In genomic region chr3:54020196-54020595, GRCm38 (mm10) we compare ENCODE assay signal across 23 mouse cellular contexts.
DNase-seq lines count a peak whose midpoint lies in the region; ATAC-seq and TF ChIP-seq lines count a peak whose summit lies in the region.
"Had no signal": no experiment of that assay in that cellular context is flagged by ENCODE, and none has a peak within 500 bp of the region (broad histone marks: within the 10 kb centered on the region; RNA-seq: fewer than 3 reads in every experiment).

No protein-coding gene starts in this region.

- H3K9ac ChIP-seq in kidney, embryonic 15.5 days: no peak overlapping the region
- no peak overlapping the region for H3K9ac ChIP-seq in midbrain, embryonic 11.5 days (ENCODE audit: low read length)
- H3K9ac ChIP-seq in midbrain, postnatal 0 days (replicated peaks; ENCODE audit: low read length, poor library complexity, severe bottlenecking): no peak overlapping the region
- H3K9ac ChIP-seq in intestine, postnatal 0 days (ENCODE audit: low read depth, low read length): no peak overlapping the region
- H3K9ac ChIP-seq: embryonic facial prominence, embryonic 13.5 days; forebrain, embryonic 15.5 days; heart, embryonic 15.5 days; hindbrain, embryonic 14.5 days; liver, embryonic 15.5 days had no signal

- H3K27ac ChIP-seq in kidney, adult 2 months (ENCODE audit: insufficient read depth, low read depth, low read length): no peak overlapping the region
- H3K27ac ChIP-seq in kidney, embryonic 15.5 days: no peak overlapping the region
- no peak overlapping the region for H3K27ac ChIP-seq in midbrain, embryonic 11.5 days (ENCODE audit: low read depth, low read length)
- no peak overlapping the region for H3K27ac ChIP-seq in midbrain, postnatal 0 days (ENCODE audit: low read depth, low read length)
- no peak overlapping the region for H3K27ac ChIP-seq in intestine, postnatal 0 days (ENCODE audit: low read depth, low read length)
- H3K27ac ChIP-seq: embryonic facial prominence, embryonic 13.5 days; forebrain, embryonic 15.5 days; heart, embryonic 15.5 days; hindbrain, embryonic 14.5 days; liver, embryonic 15.5 days had no signal

- peak; percentile 1 for DNase-seq in kidney, adult 2 months
- peak; percentile 89 for DNase-seq in midbrain, embryonic 11.5 days (ENCODE audit: low spot score, missing footprints)
- DNase-seq in midbrain, postnatal 0 days (ENCODE audit: low spot score): no peak
- DNase-seq in brain, embryonic 14.5 days (ENCODE audit: low read depth): peak; percentile 40
- peak; percentile 51 for DNase-seq in gonadal fat pad, adult 2 months (ENCODE audit: low read depth)
- DNase-seq in frontal cortex, adult 2 months (ENCODE audit: extremely low spot score in 1 of 2, low spot score in 1 of 2): no peak
- DNase-seq: cerebellum, adult 8-10 months; cerebellum, postnatal 36 days; embryo, embryonic 11 days; gastrocnemius, postnatal 25 days; heart, postnatal 4 days; kidney, postnatal 36 days; lung, postnatal 14 days; thymus, postnatal 25 days had no signal

- H3K36me3 ChIP-seq in kidney, adult 2 months (ENCODE audit: control insufficient read depth, insufficient read depth, low read length): no peaks in the 10 kb centered on the region
- no peaks in the 10 kb centered on the region for H3K36me3 ChIP-seq in kidney, embryonic 15.5 days
- no peaks in the 10 kb centered on the region for H3K36me3 ChIP-seq in midbrain, embryonic 11.5 days (ENCODE audit: control insufficient read depth, insufficient read depth, low read length)
- H3K36me3 ChIP-seq in midbrain, postnatal 0 days (ENCODE audit: insufficient read depth, low read length): no peaks in the 10 kb centered on the region
- H3K36me3 ChIP-seq in intestine, postnatal 0 days (ENCODE audit: control insufficient read depth, insufficient read depth): no peaks in the 10 kb centered on the region
- H3K36me3 ChIP-seq: embryonic facial prominence, embryonic 13.5 days; forebrain, embryonic 15.5 days; heart, embryonic 15.5 days; liver, embryonic 15.5 days had no signal

- no peaks in the 10 kb centered on the region for H3K9me3 ChIP-seq in kidney, embryonic 15.5 days (replicated peaks)
- H3K9me3 ChIP-seq in midbrain, embryonic 11.5 days (ENCODE audit: control insufficient read depth, low read length): no peaks in the 10 kb centered on the region
- no peaks in the 10 kb centered on the region for H3K9me3 ChIP-seq in midbrain, postnatal 0 days (ENCODE audit: low read length)
- no peaks in the 10 kb centered on the region for H3K9me3 ChIP-seq in intestine, postnatal 0 days (ENCODE audit: control insufficient read depth)
- H3K9me3 ChIP-seq: embryonic facial prominence, embryonic 13.5 days; forebrain, embryonic 15.5 days; heart, embryonic 15.5 days; liver, embryonic 15.5 days had no signal

- H3K27me3 ChIP-seq in kidney, adult 2 months (replicated peaks; ENCODE audit: control insufficient read depth, insufficient read depth, low read length): no peaks in the 10 kb centered on the region; the same call in 1 of the 2 replicates
- no peaks in the 10 kb centered on the region for H3K27me3 ChIP-seq in kidney, embryonic 15.5 days
- H3K27me3 ChIP-seq in midbrain, embryonic 11.5 days (ENCODE audit: control insufficient read depth, insufficient read depth, low read length): no peaks in the 10 kb centered on the region; the same call in 1 of the 2 replicates
- no peaks in the 10 kb centered on the region for H3K27me3 ChIP-seq in midbrain, postnatal 0 days (ENCODE audit: insufficient read depth, low read length)
- H3K27me3 ChIP-seq in intestine, postnatal 0 days (replicated peaks; ENCODE audit: control insufficient read depth, insufficient read depth, low read length): no peaks in the 10 kb centered on the region
- H3K27me3 ChIP-seq: embryonic facial prominence, embryonic 13.5 days; forebrain, embryonic 15.5 days; heart, embryonic 15.5 days; liver, embryonic 15.5 days had no signal

- TF ChIP-seq CTCF in kidney, adult 2 months (conservative IDR thresholded peaks at IDR 0.05; ENCODE audit: insufficient read depth, insufficient read length, low read depth, low read length): no peak
- no peak for TF ChIP-seq CTCF in midbrain, postnatal 0 days (IDR thresholded peaks at IDR 0.05)
- no peak for TF ChIP-seq CTCF in brain, embryonic 14.5 days (IDR thresholded peaks at IDR 0.05; ENCODE audit: borderline replicate concordance, extremely low read depth, insufficient read depth, insufficient read length)
- no peak for TF ChIP-seq CTCF in intestine, postnatal 0 days (IDR thresholded peaks at IDR 0.05; ENCODE audit: low read depth)

- H3K4me2 ChIP-seq in kidney, embryonic 15.5 days: no peak overlapping the region
- no peak overlapping the region for H3K4me2 ChIP-seq in midbrain, embryonic 11.5 days
- no peak overlapping the region for H3K4me2 ChIP-seq in midbrain, postnatal 0 days (ENCODE audit: low read depth, low read length, poor library complexity, severe bottlenecking)
- H3K4me2 ChIP-seq in intestine, postnatal 0 days (replicated peaks; ENCODE audit: low read depth): no peak overlapping the region
- H3K4me2 ChIP-seq: embryonic facial prominence, embryonic 13.5 days; forebrain, embryonic 15.5 days; heart, embryonic 15.5 days; hindbrain, embryonic 14.5 days; liver, embryonic 15.5 days had no signal

- no peak for TF ChIP-seq POLR2A in kidney, adult 2 months (IDR thresholded peaks at IDR 0.05; ENCODE audit: low read depth, low read length)
- TF ChIP-seq POLR2A in brain, embryonic 14.5 days (IDR thresholded peaks at IDR 0.05; ENCODE audit: borderline replicate concordance, extremely low read depth, insufficient read depth, insufficient read length, poor library complexity, severe bottlenecking): no peak

- no peak overlapping the region for H3K4me3 ChIP-seq in kidney, adult 2 months (ENCODE audit: insufficient read depth, low read depth, low read length)
- H3K4me3 ChIP-seq in kidney, embryonic 15.5 days (replicated peaks): no peak overlapping the region
- no peak overlapping the region for H3K4me3 ChIP-seq in midbrain, embryonic 11.5 days (ENCODE audit: low read depth, low read length)
- H3K4me3 ChIP-seq in midbrain, postnatal 0 days (ENCODE audit: low read depth, low read length): no peak overlapping the region
- H3K4me3 ChIP-seq in intestine, postnatal 0 days (ENCODE audit: low read depth, low read length): no peak overlapping the region
- H3K4me3 ChIP-seq: embryonic facial prominence, embryonic 13.5 days; erythroblast, embryonic 14.5 days; forebrain, embryonic 15.5 days; heart, embryonic 15.5 days; liver, embryonic 15.5 days had no signal

- 84% methylated on average over 4 of the region's 4 CpGs for WGBS in kidney, adult 2 months
- WGBS in kidney, embryonic 15.5 days: 75% methylated on average over 4 of the region's 4 CpGs
- 16% methylated on average over 4 of the region's 4 CpGs for WGBS in midbrain, embryonic 11.5 days
- 34% methylated on average over 4 of the region's 4 CpGs for WGBS in midbrain, postnatal 0 days
- 78% methylated on average over 4 of the region's 4 CpGs for WGBS in intestine, postnatal 0 days

- ATAC-seq in kidney, embryonic 15.5 days (replicated peaks; ENCODE audit: low FRiP score): no peak
- peak; percentile 80 for ATAC-seq in midbrain, embryonic 11.5 days (ENCODE audit: low FRiP score)
- ATAC-seq in midbrain, postnatal 0 days (ENCODE audit: low FRiP score): no peak
- no peak for ATAC-seq in intestine, postnatal 0 days
- ATAC-seq: forebrain, embryonic 15.5 days; inflammation-experienced regulatory T-cells, adult 6 months had no signal

- no peaks in the 10 kb centered on the region for H3K4me1 ChIP-seq in kidney, adult 2 months (ENCODE audit: control insufficient read depth, insufficient read depth, low read length)
- 0 out of 2 replicates have a peak, but pooled peaks cover 5% of the 10 kb centered on the region for H3K4me1 ChIP-seq in kidney, embryonic 15.5 days
- peaks cover 13% of the 10 kb centered on the region for H3K4me1 ChIP-seq in midbrain, embryonic 11.5 days (ENCODE audit: control insufficient read depth, insufficient read depth, low read length)
- H3K4me1 ChIP-seq in midbrain, postnatal 0 days (ENCODE audit: insufficient read depth, low read length): no peaks in the 10 kb centered on the region
- H3K4me1 ChIP-seq in intestine, postnatal 0 days (replicated peaks; ENCODE audit: control insufficient read depth, insufficient read depth, low read length): no peaks in the 10 kb centered on the region
- H3K4me1 ChIP-seq: embryonic facial prominence, embryonic 13.5 days; heart, embryonic 15.5 days; liver, embryonic 15.5 days had no signal

Comparison
In these comparisons a context has a peak if more than half of its experiments do, and no peak if none do; other contexts are left out.
1. DNase-seq: peak in kidney, adult 2 months (single experiment), midbrain, embryonic 11.5 days (single experiment), brain, embryonic 14.5 days (single experiment) and gonadal fat pad, adult 2 months (single experiment); none in midbrain, postnatal 0 days (single experiment) and frontal cortex, adult 2 months (0 of 2).